Mouse (Mus musculus): ENCODE measurements around the gene Fubp3. TPM values are rescaled to one million over a fixed set of nuclear protein-coding genes. Genes with fewer than 3 reads are reported as not detected.

The Fubp3 gene
- 16.0 to 20.3 TPM (median 19.1 TPM) in 4 replicates for total RNA-seq (2023; ENCODE audit: inconsistent age)

GRCm38 (mm10) chr2:31572051-31572914 is at the start of gene Fubp3:
Gene Fubp3, plus strand, starts transcription at chr2:31572651.

GRCm38 (mm10) chr2:31639901-31640608 is 67.6 kb downstream of the Fubp3 start, which contains the start of gene Prdm12:
Gene Prdm12, plus strand, starts transcription at chr2:31640037.

Other genes with a start within 250 kb of the Fubp3 start
- gene Ass1, start 102.4 kb upstream of the Fubp3 start, total RNA-seq (2023; ENCODE audit: inconsistent age), result 15.0 to 18.0 TPM (median 15.5 TPM) in 4 replicates
- not detected in 4 replicates for gene Prdm12, start 67.4 kb downstream of the Fubp3 start, total RNA-seq (2023; ENCODE audit: inconsistent age)
- gene Exosc2, start 98.1 kb downstream of the Fubp3 start, total RNA-seq (2023; ENCODE audit: inconsistent age), result 47.6 to 53.5 TPM (median 49.1 TPM) in 4 replicates
- gene Abl1, start 115.7 kb downstream of the Fubp3 start, total RNA-seq (2023; ENCODE audit: inconsistent age), result 67.7 to 79.2 TPM (median 74.8 TPM) in 4 replicates
- gene Qrfp, start 237.9 kb downstream of the Fubp3 start, total RNA-seq (2023; ENCODE audit: inconsistent age), result 0.39 to 0.90 TPM (median 0.57 TPM) in 4 replicates